Mouse (Mus musculus) embryonic facial prominence, embryonic 14.5 days (tissue): ENCODE data around the gene Elp5. TPM values are rescaled to one million over a fixed set of nuclear protein-coding genes. Genes with fewer than 3 reads are reported as not detected.

Experiments
- ATAC-seq: fragments of 200-750 bp; cut with Nextera tagmentation; 2 replicates; pipeline ENCODE4 v1.8.0; 2017; ENCODE audit warnings: low read depth, moderate number of reproducible peaks, moderate TSS enrichment
- DNase-seq: peaks from one replicate; pipeline ENCODE4 v3.0.0-alpha.2; 2015; ENCODE audit warnings: low spot score
- H3K27ac ChIP-seq: fragments of 300-500 bp; sonication (generic); replicated peaks from 2 replicates; pipeline ENCODE4 v1.5.1; 2014; ENCODE audit warnings: low read depth, mild to moderate bottlenecking, low read length, moderate library complexity
- H3K27me3 ChIP-seq: fragments of 300-500 bp; sonication (generic); replicated peaks from 2 replicates; pipeline ENCODE4 v1.6.1; 2014; ENCODE audit warnings: low read length; ENCODE audit not compliant: control insufficient read depth, insufficient read depth
- H3K36me3 ChIP-seq: fragments of 300-500 bp; sonication (generic); 2 replicates; pipeline ENCODE4 v1.6.1; 2014; ENCODE audit warnings: low read length, mixed read lengths; ENCODE audit not compliant: control insufficient read depth, insufficient read depth
- H3K4me1 ChIP-seq: fragments of 300-500 bp; sonication (generic); 2 replicates; pipeline ENCODE4 v1.6.1; 2014; ENCODE audit warnings: antibody characterized with exemption, low read length; ENCODE audit not compliant: control insufficient read depth, insufficient read depth
- H3K4me2 ChIP-seq: fragments of 300-500 bp; sonication (generic); 2 replicates; pipeline ENCODE4 v1.6.1; 2014; ENCODE audit warnings: low read depth, mild to moderate bottlenecking, low read length, moderate library complexity, mixed read lengths
- H3K4me3 ChIP-seq: fragments of 300-500 bp; sonication (generic); 2 replicates; pipeline ENCODE4 v1.5.1; 2014; ENCODE audit warnings: low read depth, mild to moderate bottlenecking, low read length
- H3K9ac ChIP-seq: fragments of 300-500 bp; sonication (generic); 2 replicates; pipeline ENCODE4 v1.6.1; 2014; ENCODE audit warnings: low read depth, mild to moderate bottlenecking, low read length, moderate library complexity, mixed read lengths
- H3K9me3 ChIP-seq: fragments of 300-500 bp; sonication (generic); 2 replicates; pipeline ENCODE4 v1.6.1; 2016; ENCODE audit warnings: low read length; ENCODE audit not compliant: control insufficient read depth
- WGBS: fragments of 180-500 bp; shearing (Covaris S2); extraction: QIAGEN DNeasy Blood & Tissue Kit; methylation state at CpG from one replicate; pipeline ENCODE4 v1.1.7; 2014; 5-methylcytosine and 5-hydroxymethylcytosine counted together
- polyA plus RNA-seq: library from polyadenylated mRNA; unstranded; fragments of >200 nt; fragmentation: Nextera tagmentation; extraction: Ambion mirVana; gene quantifications from 2 replicates; pipeline ENCODE4 v1.2.1, GENCODE M21; 2014

Gene Elp5
- polyA plus RNA-seq, result 109 and 116 TPM in 2 replicates

- H3K27ac ChIP-seq, result peak within 1 kb of the TSS; percentile 99
- H3K36me3 ChIP-seq, result peaks cover 50% of the 10 kb centered on the region
- peaks cover 17% of the 10 kb centered on the region for H3K4me1 ChIP-seq
- H3K9me3 ChIP-seq, result no peaks in the 10 kb centered on the region
- no peaks in the 10 kb centered on the region for H3K27me3 ChIP-seq
- peak within 1 kb of the TSS; percentile 99 for H3K4me3 ChIP-seq
- no peak for DNase-seq
- H3K9ac ChIP-seq, result peak within 1 kb of the TSS; percentile 98
- H3K4me2 ChIP-seq, result peak within 1 kb of the TSS; percentile 96
- WGBS, result 62% methylated on average over 8 of the region's 8 CpGs
- no peak for ATAC-seq
Measured at GRCm38 (mm10) chr11:69982225-69982624, at the start of gene Elp5. TSS of gene Elp5 (minus strand) at chr11:69982517.

GRCm38 (mm10) chr11:70031321-70031670, 49.0 kb upstream of the Elp5 start:
- Histone ChIP-seq H3K4me1 (peaks cover 38% of the 10 kb centered on the region), H3K4me2 (no peak overlapping the region), H3K27me3 (no peaks in the 10 kb centered on the region), H3K27ac (no peak overlapping the region), H3K36me3 (peaks cover 52% of the 10 kb centered on the region), H3K4me3 (no peak overlapping the region), H3K9me3 (no peaks in the 10 kb centered on the region), H3K9ac (no peak overlapping the region)
- ATAC-seq (no peak), DNase-seq (no peak)
- 94% methylated on average over 11 of the region's 11 CpGs for WGBS

GRCm38 (mm10) chr11:70030651-70031320, 48.5 kb upstream of the Elp5 start:
- DNase-seq, result no peak
- ATAC-seq, result no peak
- Histone ChIP-seq H3K27me3 (no peaks in the 10 kb centered on the region), H3K4me3 (no peak overlapping the region), H3K9ac (no peak overlapping the region), H3K9me3 (no peaks in the 10 kb centered on the region), H3K27ac (no peak overlapping the region), H3K4me1 (peaks cover 43% of the 10 kb centered on the region), H3K36me3 (peaks cover 52% of the 10 kb centered on the region), H3K4me2 (no peak overlapping the region)
- WGBS, result 93% methylated on average over 28 of the region's 28 CpGs

GRCm38 (mm10) chr11:70029829-70030550, 47.7 kb upstream of the Elp5 start:
- peaks cover 48% of the 10 kb centered on the region for H3K4me1 ChIP-seq
- peaks cover 48% of the 10 kb centered on the region for H3K36me3 ChIP-seq
- peak overlapping the region; percentile 95 for H3K27ac ChIP-seq
- WGBS, result 45% methylated on average over 11 of the region's 11 CpGs
- DNase-seq (no peak), ATAC-seq (peak; percentile 8; the same call in 1 of the 2 replicates)
- H3K9me3 ChIP-seq, result no peaks in the 10 kb centered on the region
- peak overlapping the region; percentile 51 for H3K4me2 ChIP-seq
- no peak overlapping the region for H3K9ac ChIP-seq
- peak overlapping the region; percentile 22 for H3K4me3 ChIP-seq
- H3K27me3 ChIP-seq, result no peaks in the 10 kb centered on the region

- H3K4me1 ChIP-seq, result peaks cover 51% of the 10 kb centered on the region
- H3K36me3 ChIP-seq, result peaks cover 40% of the 10 kb centered on the region
- peak; percentile 92 for ATAC-seq
Measured at GRCm38 (mm10) chr11:70029130-70029801, 46.9 kb upstream of the Elp5 start.

GRCm38 (mm10) chr11:70028401-70029129, 46.2 kb upstream of the Elp5 start:
- Histone ChIP-seq H3K9me3 (no peaks in the 10 kb centered on the region), H3K27me3 (no peaks in the 10 kb centered on the region), H3K36me3 (peaks cover 33% of the 10 kb centered on the region), H3K27ac (peak overlapping the region; percentile 95), H3K4me1 (peaks cover 53% of the 10 kb centered on the region), H3K9ac (peak overlapping the region; percentile 45; the same call in 1 of the 2 replicates), H3K4me3 (peak overlapping the region; percentile 22), H3K4me2 (peak overlapping the region; percentile 51)
- no peak for DNase-seq
- WGBS, result 19% methylated on average over 12 of the region's 12 CpGs
- ATAC-seq, result 0 out of 2 replicates have a peak, but pooled peaks have one; percentile 0

More at GRCm38 (mm10) chr11:70029130-70029801, 46.9 kb upstream of the Elp5 start:
- Histone ChIP-seq H3K27me3 (no peaks in the 10 kb centered on the region), H3K4me3 (peak overlapping the region; percentile 22), H3K4me2 (peak overlapping the region; percentile 51), H3K9ac (0 out of 2 replicates have a peak overlapping the region, but pooled peaks have one; percentile 40), H3K9me3 (no peaks in the 10 kb centered on the region), H3K27ac (peak overlapping the region; percentile 95)
- WGBS, result 2% methylated on average over 20 of the region's 20 CpGs
- DNase-seq, result peak; percentile 98

- ATAC-seq (no peak), DNase-seq (no peak)
- H3K9ac ChIP-seq, result peak overlapping the region; percentile 42
- peak overlapping the region; percentile 95 for H3K27ac ChIP-seq
- no peaks in the 10 kb centered on the region for H3K9me3 ChIP-seq
- peaks cover 22% of the 10 kb centered on the region for H3K36me3 ChIP-seq
- H3K4me1 ChIP-seq, result peaks cover 59% of the 10 kb centered on the region
- peak overlapping the region; percentile 51 for H3K4me2 ChIP-seq
- H3K27me3 ChIP-seq, result no peaks in the 10 kb centered on the region
- 40% methylated on average over 6 of the region's 9 CpGs for WGBS
- H3K4me3 ChIP-seq, result peak overlapping the region; percentile 20; the same call in 1 of the 2 replicates
Measured at GRCm38 (mm10) chr11:70027397-70027796, 45.1 kb upstream of the Elp5 start.

- WGBS, result 5% methylated on average over 15 of the region's 19 CpGs
- Histone ChIP-seq H3K27me3 (no peaks in the 10 kb centered on the region), H3K9ac (peak overlapping the region; percentile 42), H3K4me1 (peaks cover 59% of the 10 kb centered on the region), H3K4me2 (peak overlapping the region; percentile 51), H3K27ac (peak overlapping the region; percentile 95), H3K36me3 (peaks cover 15% of the 10 kb centered on the region), H3K9me3 (no peaks in the 10 kb centered on the region), H3K4me3 (peak overlapping the region; percentile 20)
- ATAC-seq, result peak; percentile 50
- peak; percentile 82 for DNase-seq
Measured at GRCm38 (mm10) chr11:70026689-70027088, 44.4 kb upstream of the Elp5 start.
